Mouse (Mus musculus) gonadal fat pad, adult 2 months (tissue): ENCODE results near the gene Glycam1. TPM values are rescaled to one million over a fixed set of nuclear protein-coding genes. Genes with fewer than 3 reads are reported as not detected.
"Not testable (repeated sequence)": the region's sequence is repeated elsewhere in the genome, so short reads cannot be mapped to it uniquely, and the experiment has no call there.

Source experiments
- DNase-seq: peaks from one replicate; pipeline ENCODE4 v3.0.0-alpha.2; 2012; ENCODE audit warnings: low read depth
- polyA plus RNA-seq: library from polyadenylated mRNA; depleted of rRNA; stranded (reverse); fragments of >200 nt; gene quantifications from 2 replicates; pipeline ENCODE4 v1.2.3, GENCODE M21; 2012; rRNA removed

Glycam1 gene
- not detected in 2 replicates for polyA plus RNA-seq

- DNase-seq, result no peak
Observed at GRCm38 (mm10) chr15:103564981-103565380, at the start of gene Glycam1. Glycam1 (minus strand) TSS chr15:103565081.

- no peak for DNase-seq
Observed at GRCm38 (mm10) chr15:103604481-103604880, 39.6 kb upstream of the Glycam1 start.

DNA sequence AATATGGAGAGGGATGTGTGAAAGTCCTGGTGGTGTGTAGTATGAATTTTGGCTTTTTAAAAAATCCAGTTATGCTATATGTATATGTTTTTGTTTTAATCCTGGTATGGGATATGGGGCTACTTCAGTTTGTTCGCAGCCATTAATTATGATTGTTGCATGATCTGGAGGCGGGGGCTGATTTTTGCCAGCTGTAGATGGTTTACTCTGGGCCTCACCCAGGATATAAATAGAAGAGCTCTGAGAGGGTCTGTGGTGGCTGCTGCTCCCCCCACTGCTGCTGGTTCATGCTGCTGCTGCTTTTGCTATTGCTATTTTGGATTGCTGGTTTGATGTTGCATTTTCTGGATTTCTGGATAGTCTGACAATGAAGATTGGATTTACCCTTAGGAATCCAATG, 25.9 kb upstream of the Glycam1 start:
- DNase-seq, result no peak

DNA sequence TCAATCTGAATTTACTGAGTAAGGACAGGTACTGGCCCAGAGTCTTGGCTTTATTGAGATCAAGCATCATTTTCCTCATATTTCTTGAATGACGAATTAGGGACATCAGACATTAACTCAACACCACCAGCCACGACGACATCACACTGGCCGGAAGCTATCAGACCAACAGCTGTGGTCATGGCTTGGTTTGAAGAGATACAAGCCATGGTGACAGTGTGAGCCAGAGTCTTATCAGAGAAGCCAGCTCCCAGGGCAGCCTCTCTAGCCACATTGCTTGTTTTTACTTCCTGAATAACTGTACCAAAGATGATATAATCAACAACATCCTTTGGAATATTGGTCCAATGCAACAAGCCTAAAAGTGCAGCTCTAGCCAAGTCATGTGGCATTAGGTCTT, 22.9 kb upstream of the Glycam1 start:
- DNase-seq, result not testable (repeated sequence)

- DNase-seq, result no peak
Observed at GRCm38 (mm10) chr15:103585876-103586275, 21.0 kb upstream of the Glycam1 start.

GRCm38 (mm10) chr15:103552096-103552690, 12.7 kb downstream of the Glycam1 start:
- DNase-seq, result no peak

GRCm38 (mm10) chr15:103551053-103551452, 13.8 kb downstream of the Glycam1 start:
- DNase-seq, result no peak

DNA sequence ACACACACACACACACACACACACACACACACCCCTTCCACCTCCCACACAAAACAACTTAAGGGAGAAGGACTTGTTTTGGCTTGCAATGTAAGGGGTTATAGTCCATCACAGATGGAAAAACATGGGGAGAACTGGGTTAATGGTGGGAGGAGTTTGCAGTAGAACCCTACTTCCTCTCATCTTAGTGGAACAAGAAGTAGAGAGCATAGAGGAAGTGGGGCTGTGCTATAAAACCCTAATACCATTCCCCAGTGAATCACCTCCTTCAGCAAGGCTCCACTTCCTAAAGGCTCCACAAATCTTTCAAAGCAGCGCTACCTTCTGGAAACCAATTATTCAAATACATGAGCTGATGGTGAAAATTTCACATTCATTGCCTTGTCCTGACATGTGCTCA, 15.4 kb downstream of the Glycam1 start:
- DNase-seq, result no peak

- no peak for DNase-seq
Observed at GRCm38 (mm10) chr15:103547983-103548382, 16.9 kb downstream of the Glycam1 start.

- no peak for DNase-seq
Observed at GRCm38 (mm10) chr15:103542526-103542925, 22.4 kb downstream of the Glycam1 start.

DNA sequence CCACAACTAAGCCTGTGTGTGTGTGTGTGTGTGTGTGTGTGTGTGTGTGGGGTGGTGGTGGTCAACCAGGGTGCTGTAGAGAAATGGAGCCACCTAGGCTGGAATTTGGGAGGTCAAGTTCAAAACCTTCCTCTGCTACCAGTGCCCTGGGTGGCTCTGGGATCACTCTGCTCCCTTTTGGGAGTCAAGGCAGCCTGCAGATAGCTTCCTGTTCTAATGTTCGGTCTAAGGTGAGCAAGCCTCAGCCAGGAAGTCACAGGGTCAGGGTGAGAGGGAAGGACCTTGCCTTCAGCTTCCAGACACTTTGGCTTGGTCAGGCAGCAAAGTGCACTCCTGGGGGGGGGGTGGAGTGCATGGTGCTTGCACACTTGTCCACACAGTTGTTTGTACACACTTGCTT, 24.2 kb downstream of the Glycam1 start:
- no peak for DNase-seq

DNA sequence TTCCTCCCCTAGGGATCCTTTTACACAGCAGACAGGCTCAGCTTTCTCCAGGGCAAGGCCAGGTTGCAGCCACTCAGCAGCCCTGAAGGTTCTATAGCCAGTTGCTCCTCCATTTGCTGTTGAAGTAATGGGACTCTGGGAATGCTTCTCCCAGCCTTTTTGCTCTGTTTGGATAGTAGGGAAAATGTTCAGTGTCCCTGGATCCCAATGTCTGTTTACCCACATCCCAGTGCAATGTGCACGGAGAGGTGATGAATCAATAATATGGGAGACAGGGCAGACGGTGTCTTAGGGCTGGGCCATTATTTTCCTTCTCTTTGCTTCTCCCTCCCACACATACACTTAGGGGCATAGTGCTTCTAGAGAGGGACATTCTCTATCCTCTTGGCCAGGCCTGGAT, 25.6 kb downstream of the Glycam1 start:
- no peak for DNase-seq

DNA sequence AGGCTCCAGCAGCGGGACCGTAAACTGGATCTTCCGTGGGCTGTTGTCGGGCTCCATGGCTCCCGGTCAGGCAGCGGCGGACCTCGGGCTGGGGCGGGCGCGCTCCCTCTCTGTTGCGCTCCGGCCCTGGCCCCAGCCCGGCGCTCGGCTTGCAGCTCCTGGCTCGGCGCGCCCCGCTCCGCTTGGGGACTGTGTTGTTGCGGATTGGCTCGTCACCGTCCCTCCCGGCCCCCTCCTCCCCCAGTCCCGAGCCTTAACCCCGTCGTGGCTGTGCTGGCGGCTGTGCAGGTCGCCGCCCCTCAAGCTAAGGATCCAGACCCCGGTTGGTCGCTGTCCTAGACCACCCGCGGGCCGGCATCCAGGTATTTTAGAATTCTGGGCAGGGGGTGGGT, 27.1 kb downstream of the Glycam1 start, which contains the start of gene Ppp1r1a:
Gene Ppp1r1a, minus strand, starts transcription at position 182 of the 392 bp plus-strand sequence.
- DNase-seq, result no peak

DNA sequence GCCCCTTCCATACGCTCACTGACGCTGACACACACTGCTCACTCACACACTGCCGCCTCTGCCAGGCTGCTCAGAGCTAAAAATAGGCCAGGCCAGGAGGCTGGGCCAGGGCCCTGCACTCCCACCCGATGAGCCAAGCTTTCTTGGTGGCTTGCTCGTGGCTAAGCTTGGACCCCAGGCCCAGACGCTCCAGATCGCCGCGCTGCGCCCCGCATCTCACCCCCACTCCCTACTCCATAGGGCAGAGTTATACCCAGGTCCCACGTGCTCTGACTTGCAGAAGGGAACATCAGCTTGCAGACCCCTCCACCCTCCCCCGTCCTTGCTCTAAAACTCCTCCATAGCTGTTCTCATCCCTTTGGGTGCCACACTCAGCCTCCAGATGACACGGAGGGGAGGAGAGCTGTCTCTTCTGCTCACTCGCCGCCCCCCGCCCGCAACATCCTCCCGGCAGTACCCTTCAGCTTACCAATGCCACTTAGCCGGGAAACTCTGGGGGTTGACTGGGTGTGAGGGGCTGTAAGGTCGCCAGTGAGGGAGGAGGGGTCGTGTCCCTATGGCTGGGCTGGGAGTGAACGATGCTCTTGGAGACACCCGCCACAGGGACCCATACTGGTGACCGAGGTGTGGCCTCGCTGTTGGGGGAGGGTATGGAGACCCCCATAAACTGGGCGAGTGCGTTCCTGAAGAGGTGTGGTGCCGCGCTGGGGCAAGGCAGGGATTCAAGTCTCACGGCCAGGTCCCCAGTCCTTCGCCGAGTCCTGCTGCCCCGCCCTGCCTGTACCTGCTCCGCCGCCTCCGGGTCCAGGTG, 27.7 kb downstream of the Glycam1 start:
- no peak for DNase-seq

- DNase-seq, result no peak
Observed at GRCm38 (mm10) chr15:103536456-103536855, 28.4 kb downstream of the Glycam1 start.

GRCm38 (mm10) chr15:103535786-103536185, 29.1 kb downstream of the Glycam1 start:
- no peak for DNase-seq

- no peak for DNase-seq
Observed at GRCm38 (mm10) chr15:103535030-103535429, 29.9 kb downstream of the Glycam1 start.

DNA sequence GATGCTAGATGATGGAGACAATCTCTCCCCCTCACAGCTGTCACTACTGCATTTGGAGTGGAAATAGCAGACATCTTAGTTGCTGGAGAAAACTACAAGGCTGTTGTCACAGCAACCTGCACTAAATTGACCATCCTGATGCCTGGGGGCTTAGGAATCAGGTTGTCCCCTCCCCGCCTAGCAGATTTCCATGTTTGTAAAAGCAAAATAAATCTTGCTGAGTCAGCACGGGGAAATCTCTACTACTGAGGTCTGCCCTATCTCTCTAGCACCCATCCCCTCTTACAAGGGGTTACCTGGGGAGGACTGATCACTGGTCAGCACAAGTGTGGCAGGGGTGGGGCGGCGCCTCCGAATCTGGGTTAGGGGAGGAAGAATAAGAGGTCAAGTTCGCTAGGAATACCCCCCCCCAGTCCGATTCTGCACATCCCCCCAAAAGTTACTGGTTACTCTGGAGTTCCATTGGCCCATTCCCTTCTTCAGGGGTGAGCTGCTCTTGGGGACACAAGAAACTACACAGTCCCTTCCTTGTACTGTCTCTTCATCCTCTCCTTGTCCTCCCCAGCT, 30.7 kb downstream of the Glycam1 start:
- DNase-seq, result no peak

- DNase-seq, result no peak
Observed at GRCm38 (mm10) chr15:103530372-103530771, 34.5 kb downstream of the Glycam1 start.

GRCm38 (mm10) chr15:103523156-103523555, 41.7 kb downstream of the Glycam1 start:
- DNase-seq, result no peak

- DNase-seq, result no peak
Observed at GRCm38 (mm10) chr15:103522458-103523099, 42.3 kb downstream of the Glycam1 start.
